Comparison of ENCODE assay signal across 7 mouse cellular contexts in the genomic region with DNA sequence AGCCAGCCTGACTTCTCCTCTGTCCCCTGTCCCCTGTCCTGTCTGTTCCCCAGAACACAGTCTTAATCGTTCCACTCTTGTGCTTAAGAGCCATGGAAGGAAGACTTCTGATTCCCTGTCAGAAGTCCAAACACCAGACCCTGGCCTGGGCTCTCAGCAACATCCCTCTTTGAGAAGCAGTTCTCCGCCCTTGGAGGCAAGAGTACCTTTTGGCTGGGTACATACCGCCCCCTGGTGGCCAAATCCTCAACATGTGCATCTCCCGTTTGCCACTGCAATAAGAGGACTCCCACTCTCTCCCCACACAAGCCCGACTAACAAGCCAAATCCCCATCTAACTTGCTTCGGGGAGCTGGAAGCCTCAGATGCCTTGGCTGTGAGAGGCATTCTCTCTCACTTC. TPM values are rescaled to one million over a fixed set of nuclear protein-coding genes. Genes with fewer than 3 reads are reported as not detected.
DNase-seq lines count a peak whose midpoint lies in the region; ATAC-seq and TF ChIP-seq lines count a peak whose summit lies in the region.

No protein-coding gene starts in this region.

- no peak overlapping the region for H3K27ac ChIP-seq in midbrain, postnatal 0 days (ENCODE audit: low read depth, low read length)

- no peak overlapping the region for H3K4me2 ChIP-seq in midbrain, postnatal 0 days (ENCODE audit: low read depth, low read length, poor library complexity, severe bottlenecking)

- ATAC-seq in midbrain, postnatal 0 days (ENCODE audit: low FRiP score), result 0 out of 2 replicates have a peak, but pooled peaks have one; percentile 28

- H3K4me1 ChIP-seq in midbrain, postnatal 0 days (ENCODE audit: insufficient read depth, low read length), result no peaks in the 10 kb centered on the region

- DNase-seq in ZHBTc4 (ENCODE audit: low read depth, low spot score), result peak; percentile 88
- peak; percentile 32 for DNase-seq in cerebellum, adult 9-11 months
- DNase-seq in frontal cortex, postnatal 14 days (ENCODE audit: low spot score in 2 of 2), result peak; percentile 74 to 93
- DNase-seq in hindlimb bud, embryonic 11.5 days (ENCODE audit: extremely low spot score, low read depth, low spot score), result peak; percentile 68
- DNase-seq in left cerebral cortex, postnatal 36 days (ENCODE audit: low spot score in 2 of 2), result peak; percentile 83 to 89
- peak; percentile 91 for DNase-seq in midbrain, postnatal 0 days (ENCODE audit: low spot score)
- DNase-seq in spleen, postnatal 14 days (ENCODE audit: low spot score in 2 of 2), result peak; percentile 51 to 69

- intact Hi-C loops in left cerebral cortex, postnatal 36 days (cut with DNase I), result loop anchor here (2.0 to 10.0 kb wide), 2 partner anchors 167 to 361 kb away; a partner anchor contains a TSS

- H3K27me3 ChIP-seq in midbrain, postnatal 0 days (ENCODE audit: insufficient read depth, low read length), result no peaks in the 10 kb centered on the region

- 9% methylated on average over 6 of the region's 6 CpGs for WGBS in midbrain, postnatal 0 days

- H3K4me3 ChIP-seq in midbrain, postnatal 0 days (ENCODE audit: low read depth, low read length), result no peak overlapping the region

- peak; percentile 92 for TF ChIP-seq CTCF in midbrain, postnatal 0 days (IDR thresholded peaks at IDR 0.05)

- no peaks in the 10 kb centered on the region for H3K36me3 ChIP-seq in midbrain, postnatal 0 days (ENCODE audit: insufficient read depth, low read length)

- no peaks in the 10 kb centered on the region for H3K9me3 ChIP-seq in midbrain, postnatal 0 days (ENCODE audit: low read length)

- no peak overlapping the region for H3K9ac ChIP-seq in midbrain, postnatal 0 days (replicated peaks; ENCODE audit: low read length, poor library complexity, severe bottlenecking)

RNA-seq across cellular contexts. Expression of a gene that starts 32.3 kb away (rescaled TPM):
- total RNA-seq in left cerebral cortex, postnatal 36 days (2021), result 10 to 100 TPM in 1 of 2 experiments, 1 to 10 TPM in 1; 6.6 to 14.5 TPM
- 0.19 and 0.22 TPM in 2 replicates for total RNA-seq in midbrain, postnatal 0 days (2014; rRNA removed)
- polyA plus RNA-seq in midbrain, postnatal 0 days (2015; fragmentation: Nextera tagmentation; extraction: Ambion mirVana), result 0.14 and 0.23 TPM in 2 replicates

RNA-seq across cellular contexts. Expression of a gene that starts 44.5 kb away (rescaled TPM):
- under 1 TPM; 0.64 to 0.70 TPM for total RNA-seq in left cerebral cortex, postnatal 36 days (2021)
- total RNA-seq in midbrain, postnatal 0 days (2014; rRNA removed), result 0.82 and 1.1 TPM in 2 replicates
- polyA plus RNA-seq in midbrain, postnatal 0 days (2015; fragmentation: Nextera tagmentation; extraction: Ambion mirVana), result 1.4 TPM in 2 replicates

RNA-seq across cellular contexts. Expression of a gene that starts 44.5 kb away (rescaled TPM):
- 10 to 100 TPM; 53.5 to 62.3 TPM for total RNA-seq in left cerebral cortex, postnatal 36 days (2021)
- 29.4 and 40.7 TPM in 2 replicates for total RNA-seq in midbrain, postnatal 0 days (2014; rRNA removed)
- 76.7 and 83.8 TPM in 2 replicates for polyA plus RNA-seq in midbrain, postnatal 0 days (2015; fragmentation: Nextera tagmentation; extraction: Ambion mirVana)

RNA-seq across cellular contexts. Expression of a gene that starts 49.3 kb away (rescaled TPM):
- not detected for total RNA-seq in left cerebral cortex, postnatal 36 days (2021)
- total RNA-seq in midbrain, postnatal 0 days (2014; rRNA removed), result not detected in 2 replicates
- not detected in 2 replicates for polyA plus RNA-seq in midbrain, postnatal 0 days (2015; fragmentation: Nextera tagmentation; extraction: Ambion mirVana)

Comparison
In these comparisons a context has a peak if more than half of its experiments do, and no peak if none do; other contexts are left out.
1. DNase-seq: peak in every context shown above with its lines; median percentile 91 in midbrain, postnatal 0 days; 88 in ZHBTc4; 86 in left cerebral cortex, postnatal 36 days; 84 in frontal cortex, postnatal 14 days; 68 in hindlimb bud, embryonic 11.5 days; 60 in spleen, postnatal 14 days; 32 in cerebellum, adult 9-11 months.